Mouse (Mus musculus): ENCODE results near the gene Slc6a16. TPM values are rescaled to one million over a fixed set of nuclear protein-coding genes. Genes with fewer than 3 reads are reported as not detected.

Slc6a16 gene
- under 1 TPM in 1 of 2 experiments, not detected in 1; 0.20 TPM for polyA plus RNA-seq (2017; shearing (Covaris generic))

DNA sequence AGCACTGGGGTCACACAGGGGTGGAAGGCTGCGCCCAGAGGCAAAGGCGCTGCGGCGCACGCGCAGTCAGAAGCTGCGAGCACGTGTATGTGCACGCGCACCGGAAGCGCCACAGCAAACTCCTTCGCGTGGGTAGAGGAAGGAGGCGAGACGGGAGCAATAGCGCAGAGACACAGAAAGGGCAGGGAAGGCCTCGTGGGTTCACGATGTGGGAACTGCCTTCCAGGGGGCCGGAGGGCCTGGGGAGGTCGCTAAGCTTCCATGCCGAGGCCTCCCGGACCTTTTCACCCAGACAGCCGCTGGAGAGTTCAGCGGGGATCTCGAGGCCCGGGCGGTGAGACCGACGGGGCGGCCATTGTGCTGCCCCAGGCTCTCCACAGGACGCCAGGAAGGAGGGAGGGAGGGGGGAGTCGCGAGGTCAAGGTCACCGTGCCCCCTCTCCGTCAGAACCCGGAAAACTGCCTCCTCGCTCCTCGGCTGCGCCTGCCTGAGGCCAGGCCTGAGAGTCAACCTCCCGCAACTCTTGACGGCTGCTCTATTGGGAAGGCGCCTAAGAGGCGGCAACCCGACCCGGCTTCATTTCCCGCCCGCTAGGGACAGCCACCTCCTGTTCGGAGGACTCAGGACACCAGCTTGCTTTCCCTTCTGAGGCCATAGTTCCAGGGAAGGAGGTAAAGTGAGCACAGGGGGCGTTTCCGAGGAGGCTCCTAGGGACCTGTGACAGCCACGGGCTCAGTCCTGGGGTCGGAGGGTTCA is at the start of gene Slc6a16:
Slc6a16 (plus strand) TSS at position 453 of the 756 bp plus-strand sequence.

GRCm38 (mm10) chr7:45204380-45205143 is 36.3 kb upstream of the Slc6a16 start, which contains the start of gene Ccdc155:
Gene Ccdc155 (minus strand): TSS chr7:45204892.

DNA sequence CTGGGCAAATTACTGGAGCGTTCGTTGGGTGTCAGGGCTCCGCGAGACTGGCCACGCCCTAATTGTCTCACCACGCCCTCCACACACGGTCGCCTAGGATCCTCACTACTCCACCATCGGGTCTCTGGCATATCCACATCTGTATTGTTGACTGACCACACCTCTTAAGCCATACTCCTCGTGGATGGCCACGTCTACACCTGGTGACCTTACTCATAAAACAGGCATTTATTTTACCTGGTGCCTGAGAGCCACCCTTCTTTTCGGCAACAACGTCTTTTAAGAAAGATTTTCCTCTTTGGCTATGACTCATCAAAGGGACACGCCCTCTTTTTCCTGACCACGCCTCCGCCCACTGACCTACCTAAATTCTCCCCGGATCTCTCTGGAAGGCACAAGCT is 29.0 kb upstream of the Slc6a16 start, which contains the start of gene Dkkl1:
Dkkl1 (minus strand) TSS at position 297 of the 401 bp plus-strand sequence.

GRCm38 (mm10) chr7:45215673-45216441 is 25.0 kb upstream of the Slc6a16 start, which contains the start of gene Tead2:
Gene Tead2 (plus strand): TSS chr7:45215753.

DNA sequence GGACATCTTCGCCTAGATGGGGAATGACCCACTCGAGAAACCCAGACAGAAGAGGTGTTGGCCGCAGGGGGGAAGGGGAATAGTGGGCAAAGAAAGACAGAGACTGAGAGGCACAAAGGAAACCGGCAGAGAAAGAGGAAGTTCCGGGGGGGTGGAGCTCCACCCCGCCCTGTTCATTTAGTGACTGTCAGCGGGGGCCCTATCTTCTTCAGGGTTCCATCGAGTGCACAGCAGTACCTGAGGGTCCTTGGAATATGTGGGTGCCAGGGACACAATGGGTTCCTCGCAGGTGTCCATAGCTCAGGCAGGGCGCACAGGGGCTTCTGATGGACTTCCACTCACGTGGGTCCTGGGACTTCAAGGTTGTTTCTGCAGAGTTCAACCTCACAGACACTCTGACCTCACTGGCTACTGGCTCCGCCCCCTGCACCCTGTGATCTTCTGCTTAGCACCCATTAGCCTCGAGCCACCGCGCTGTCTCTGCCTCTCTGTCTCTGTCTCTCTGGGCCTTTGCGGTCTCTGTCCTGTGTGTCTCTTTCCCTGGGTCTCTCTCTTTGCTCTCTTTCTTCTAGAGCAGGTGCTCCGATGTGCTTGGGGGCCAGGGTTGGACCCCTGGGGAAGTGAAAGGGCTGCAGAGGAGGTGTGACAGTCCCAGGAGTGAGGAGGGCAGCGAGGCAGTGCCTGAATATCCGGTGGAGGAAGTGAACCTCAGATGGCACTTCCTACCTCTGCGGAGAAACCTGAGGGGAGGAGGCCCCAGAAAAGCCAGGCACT is 2.0 kb upstream of the Slc6a16 start, which contains the start of gene Cd37:
Cd37 (minus strand) TSS at position 393 of the 774 bp plus-strand sequence.

GRCm38 (mm10) chr7:45277136-45277760 is 36.4 kb downstream of the Slc6a16 start, which contains the start of gene Slc6a21:
Gene Slc6a21 (plus strand): TSS chr7:45277513.

Other genes with a start within 250 kb of the Slc6a16 start
- 100 to 1,000 TPM; 173 to 194 TPM for gene Irf3, start 243.4 kb upstream of the Slc6a16 start, polyA plus RNA-seq (2017; shearing (Covaris generic))
- 10 to 100 TPM; 24.3 to 26.9 TPM for gene Bcl2l12, start 242.4 kb upstream of the Slc6a16 start, polyA plus RNA-seq (2017; shearing (Covaris generic))
- 10 to 100 TPM; 30.1 to 38.3 TPM for gene Scaf1, start 224.7 kb upstream of the Slc6a16 start, polyA plus RNA-seq (2017; shearing (Covaris generic))
- 10 to 100 TPM; 21.5 to 34.7 TPM for gene Rras, start 223.1 kb upstream of the Slc6a16 start, polyA plus RNA-seq (2017; shearing (Covaris generic))
- 1 to 10 TPM; 3.3 to 6.1 TPM for gene Prr12, start 188.2 kb upstream of the Slc6a16 start, polyA plus RNA-seq (2017; shearing (Covaris generic))
- 100 to 1,000 TPM; 130 to 137 TPM for gene Nosip, start 178.7 kb upstream of the Slc6a16 start, polyA plus RNA-seq (2017; shearing (Covaris generic))
- 1 to 10 TPM; 1.9 to 2.7 TPM for gene Prrg2, start 178.4 kb upstream of the Slc6a16 start, polyA plus RNA-seq (2017; shearing (Covaris generic))
- 10 to 100 TPM in 1 of 2 experiments, 1 to 10 TPM in 1; 5.2 to 16.8 TPM for gene Rcn3, start 148.9 kb upstream of the Slc6a16 start, polyA plus RNA-seq (2017; shearing (Covaris generic))
- gene Fcgrt, start 137.2 kb upstream of the Slc6a16 start, polyA plus RNA-seq (2017; shearing (Covaris generic)): 10 to 100 TPM in 1 of 2 experiments, 1 to 10 TPM in 1; 1.6 to 18.5 TPM
- gene Rps11, start 116.6 kb upstream of the Slc6a16 start, polyA plus RNA-seq (2017; shearing (Covaris generic)): 1,000 to 10,000 TPM; 2,309 to 3,648 TPM
- gene Rpl13a, start 112.3 kb upstream of the Slc6a16 start, polyA plus RNA-seq (2017; shearing (Covaris generic)): 1,000 to 10,000 TPM; 2,307 to 3,859 TPM
- gene Gm45713, start 104.9 kb upstream of the Slc6a16 start, polyA plus RNA-seq (2017; shearing (Covaris generic)): not detected
- gene Flt3l, start 104.7 kb upstream of the Slc6a16 start, polyA plus RNA-seq (2017; shearing (Covaris generic)): 100 to 1,000 TPM; 263 to 410 TPM
- gene Pih1d1, start 86.8 kb upstream of the Slc6a16 start, polyA plus RNA-seq (2017; shearing (Covaris generic)): 10 to 100 TPM; 57.0 to 66.8 TPM
- gene Aldh16a1, start 86.5 kb upstream of the Slc6a16 start, polyA plus RNA-seq (2017; shearing (Covaris generic)): 10 to 100 TPM; 41.4 to 60.4 TPM
- gene Slc17a7, start 77.1 kb upstream of the Slc6a16 start, polyA plus RNA-seq (2017; shearing (Covaris generic)): under 1 TPM; 0.45 to 0.72 TPM
- gene Gfy, start 61.5 kb upstream of the Slc6a16 start, polyA plus RNA-seq (2017; shearing (Covaris generic)): not detected
- gene Pth2, start 60.1 kb upstream of the Slc6a16 start, polyA plus RNA-seq (2017; shearing (Covaris generic)): not detected
- gene Ccdc155, start 36.2 kb upstream of the Slc6a16 start, polyA plus RNA-seq (2017; shearing (Covaris generic)): under 1 TPM; 0.07 to 0.10 TPM
- gene Dkkl1, start 28.9 kb upstream of the Slc6a16 start, polyA plus RNA-seq (2017; shearing (Covaris generic)): 10 to 100 TPM in 1 of 2 experiments, 1 to 10 TPM in 1; 9.8 to 26.8 TPM
- 1 to 10 TPM; 2.6 to 4.0 TPM for gene Tead2, start 25.3 kb upstream of the Slc6a16 start, polyA plus RNA-seq (2017; shearing (Covaris generic))
- 100 to 1,000 TPM; 461 to 714 TPM for gene Cd37, start 2.0 kb upstream of the Slc6a16 start, polyA plus RNA-seq (2017; shearing (Covaris generic))
- gene Slc6a21, start 36.4 kb downstream of the Slc6a16 start, polyA plus RNA-seq (2017; shearing (Covaris generic)): under 1 TPM in 1 of 2 experiments, not detected in 1; 0.28 TPM
- 10 to 100 TPM; 12.2 to 16.1 TPM for gene Trpm4, start 92.7 kb downstream of the Slc6a16 start, polyA plus RNA-seq (2017; shearing (Covaris generic))
- gene Hrc, start 94.2 kb downstream of the Slc6a16 start, polyA plus RNA-seq (2017; shearing (Covaris generic)): not detected
- gene Ppfia3, start 125.9 kb downstream of the Slc6a16 start, polyA plus RNA-seq (2017; shearing (Covaris generic)): under 1 TPM; 0.12 to 0.16 TPM
- under 1 TPM in 1 of 2 experiments, not detected in 1; 0.35 TPM for gene Lin7b, start 129.5 kb downstream of the Slc6a16 start, polyA plus RNA-seq (2017; shearing (Covaris generic))
- 100 to 1,000 TPM; 204 to 218 TPM for gene Snrnp70, start 154.7 kb downstream of the Slc6a16 start, polyA plus RNA-seq (2017; shearing (Covaris generic))
- gene Kcna7, start 164.6 kb downstream of the Slc6a16 start, polyA plus RNA-seq (2017; shearing (Covaris generic)): not detected
- 1 to 10 TPM; 1.2 to 1.4 TPM for gene Ntf5, start 172.6 kb downstream of the Slc6a16 start, polyA plus RNA-seq (2017; shearing (Covaris generic))
- not detected for gene Lhb, start 179.7 kb downstream of the Slc6a16 start, polyA plus RNA-seq (2017; shearing (Covaris generic))
- gene Gys1, start 193.8 kb downstream of the Slc6a16 start, polyA plus RNA-seq (2017; shearing (Covaris generic)): 10 to 100 TPM in 1 of 2 experiments, 1 to 10 TPM in 1; 6.3 to 11.1 TPM
- gene Ruvbl2, start 197.0 kb downstream of the Slc6a16 start, polyA plus RNA-seq (2017; shearing (Covaris generic)): 10 to 100 TPM; 52.7 to 55.4 TPM
- gene Ftl1, start 218.8 kb downstream of the Slc6a16 start, polyA plus RNA-seq (2017; shearing (Covaris generic)): 1,000 to 10,000 TPM; 1,818 to 2,133 TPM
- gene Bax, start 225.8 kb downstream of the Slc6a16 start, polyA plus RNA-seq (2017; shearing (Covaris generic)): 100 to 1,000 TPM; 303 to 346 TPM
- gene Tulp2, start 240.8 kb downstream of the Slc6a16 start, polyA plus RNA-seq (2017; shearing (Covaris generic)): under 1 TPM; 0.45 to 0.88 TPM
- under 1 TPM in 1 of 2 experiments, not detected in 1; 0.21 TPM for gene Gm45808, start 245.7 kb downstream of the Slc6a16 start, polyA plus RNA-seq (2017; shearing (Covaris generic))
- gene Dhdh, start 247.7 kb downstream of the Slc6a16 start, polyA plus RNA-seq (2017; shearing (Covaris generic)): 1 to 10 TPM in 1 of 2 experiments, under 1 TPM in 1; 0.27 to 1.1 TPM

Measured in activated CD4-positive, CD25-positive, alpha-beta regulatory T cell (primary cell).